Mouse (Mus musculus) brown adipose tissue, adult 24 weeks (tissue): Measurements from ENCODE around the gene E030018B13Rik. TPM values are rescaled to one million over a fixed set of nuclear protein-coding genes. Genes with fewer than 3 reads are reported as not detected.
A peak's percentile ranks its signal among the peaks of the same experiment; 100 is the strongest.

Experiments used
- H3K27ac ChIP-seq: fragments of 200-500 bp; replicated peaks from 2 replicates; pipeline ENCODE4 v1.5.1; 2012; ENCODE audit warnings: low read depth, mild to moderate bottlenecking, low read length
- H3K4me1 ChIP-seq: fragments of 200-500 bp; 2 replicates; pipeline ENCODE4 v1.6.1; 2012; ENCODE audit warnings: low read length, mixed read lengths; ENCODE audit not compliant: control insufficient read depth, insufficient read depth, insufficient read length
- H3K4me3 ChIP-seq: fragments of 200-500 bp; 2 replicates; pipeline ENCODE4 v1.5.1; 2012; ENCODE audit warnings: low read depth, mild to moderate bottlenecking, low read length, moderate library complexity; ENCODE audit not compliant: insufficient read depth
- polyA plus RNA-seq: library from polyadenylated mRNA; stranded (reverse); fragments of >200 nt; gene quantifications from 2 replicates; pipeline ENCODE4 v1.2.4, GENCODE M21; 2012; ENCODE audit not compliant: missing spikeins, insufficient read depth, insufficient read length

E030018B13Rik gene
- polyA plus RNA-seq, 1 experiment, result not detected

- Histone ChIP-seq H3K4me3 (peak overlapping the region; percentile 80), H3K27ac (peak overlapping the region; percentile 74), H3K4me1 (peaks cover 39% of the 10 kb centered on the region)
Observed at GRCm38 (mm10) chr7:63934530-63934929, 17.9 kb downstream of the E030018B13Rik start.

GRCm38 (mm10) chr7:63935809-63936187, 19.1 kb downstream of the E030018B13Rik start:
- H3K4me1 ChIP-seq, result peaks cover 29% of the 10 kb centered on the region
- H3K4me3 ChIP-seq, result peak overlapping the region; percentile 80
- peak overlapping the region; percentile 74 for H3K27ac ChIP-seq

- Histone ChIP-seq H3K27ac (peak overlapping the region; percentile 96), H3K4me3 (peak overlapping the region; percentile 80), H3K4me1 (peaks cover 25% of the 10 kb centered on the region)
Observed at GRCm38 (mm10) chr7:63936188-63936985, 19.7 kb downstream of the E030018B13Rik start.

- H3K4me3 ChIP-seq, result peak overlapping the region; percentile 80
- H3K4me1 ChIP-seq, result peaks cover 23% of the 10 kb centered on the region
- H3K27ac ChIP-seq, result peak overlapping the region; percentile 96
Observed at GRCm38 (mm10) chr7:63936986-63937235, 20.3 kb downstream of the E030018B13Rik start.

- Histone ChIP-seq H3K4me1 (peaks cover 20% of the 10 kb centered on the region), H3K4me3 (peak overlapping the region; percentile 80)
Observed at GRCm38 (mm10) chr7:63937236-63938065, 20.8 kb downstream of the E030018B13Rik start.

GRCm38 (mm10) chr7:63938066-63938913, 21.6 kb downstream of the E030018B13Rik start:
- H3K27ac ChIP-seq, result peak overlapping the region; percentile 96
- peaks cover 19% of the 10 kb centered on the region for H3K4me1 ChIP-seq
- peak overlapping the region; percentile 80 for H3K4me3 ChIP-seq

More at GRCm38 (mm10) chr7:63937236-63938065, 20.8 kb downstream of the E030018B13Rik start:
- peak overlapping the region; percentile 96 for H3K27ac ChIP-seq

GRCm38 (mm10) chr7:63938914-63939396, 22.3 kb downstream of the E030018B13Rik start, which contains the start of gene Klf13:
Gene Klf13 (minus strand): TSS chr7:63938915.
- peak within 1 kb of the TSS; percentile 98 for H3K27ac ChIP-seq
- peak within 1 kb of the TSS; percentile 84 for H3K4me3 ChIP-seq
- peaks cover 14% of the 10 kb centered on the region for H3K4me1 ChIP-seq

- H3K27ac ChIP-seq, result peak overlapping the region; percentile 98
- H3K4me3 ChIP-seq, result peak overlapping the region; percentile 84
- peaks cover 11% of the 10 kb centered on the region for H3K4me1 ChIP-seq
Observed at GRCm38 (mm10) chr7:63939397-63939951, 22.8 kb downstream of the E030018B13Rik start.

GRCm38 (mm10) chr7:63940321-63940720, 23.7 kb downstream of the E030018B13Rik start:
- peaks cover 4% of the 10 kb centered on the region for H3K4me1 ChIP-seq
- no peak overlapping the region for H3K4me3 ChIP-seq
- no peak overlapping the region for H3K27ac ChIP-seq

GRCm38 (mm10) chr7:63941050-63941449, 24.4 kb downstream of the E030018B13Rik start:
- no peaks in the 10 kb centered on the region; the same call in 1 of the 2 replicates for H3K4me1 ChIP-seq
- H3K4me3 ChIP-seq, result no peak overlapping the region
- H3K27ac ChIP-seq, result no peak overlapping the region

GRCm38 (mm10) chr7:63941501-63941900, 24.8 kb downstream of the E030018B13Rik start:
- no peak overlapping the region for H3K27ac ChIP-seq
- H3K4me3 ChIP-seq, result no peak overlapping the region
- H3K4me1 ChIP-seq, result no peaks in the 10 kb centered on the region; the same call in 1 of the 2 replicates

GRCm38 (mm10) chr7:63943946-63944345, 27.3 kb downstream of the E030018B13Rik start:
- Histone ChIP-seq H3K27ac (no peak overlapping the region), H3K4me3 (no peak overlapping the region), H3K4me1 (no peaks in the 10 kb centered on the region; the same call in none of the 2 replicates)

- no peak overlapping the region for H3K27ac ChIP-seq
- H3K4me1 ChIP-seq, result peaks cover 3% of the 10 kb centered on the region; the same call in 1 of the 2 replicates
- no peak overlapping the region for H3K4me3 ChIP-seq
Observed at GRCm38 (mm10) chr7:63947514-63948487, 31.1 kb downstream of the E030018B13Rik start.
